Mouse (Mus musculus) R1 (cell line): Measurements from ENCODE around the gene Mark2.

ENCODE experiments used
- DNase-seq: peaks from one replicate; pipeline ENCODE4 v3.0.0-alpha.2; 2018; ENCODE audit warnings: low read depth, low spot score

Mark2 gene

GRCm38 (mm10) chr19:7334049-7334448 lies 7.6 kb downstream of the Mark2 start:
- peak; percentile 27 for DNase-seq

- DNase-seq: no peak
Measured at GRCm38 (mm10) chr19:7321391-7321790, 20.3 kb downstream of the Mark2 start.

- no peak for DNase-seq
Measured at GRCm38 (mm10) chr19:7320181-7320580, 21.5 kb downstream of the Mark2 start.

GRCm38 (mm10) chr19:7317716-7318115 lies 23.9 kb downstream of the Mark2 start:
- DNase-seq: no peak

GRCm38 (mm10) chr19:7316822-7317221 lies 24.8 kb downstream of the Mark2 start:
- no peak for DNase-seq

GRCm38 (mm10) chr19:7315587-7315984 lies 26.1 kb downstream of the Mark2 start:
- DNase-seq: no peak

GRCm38 (mm10) chr19:7314976-7315586 lies 26.6 kb downstream of the Mark2 start:
- DNase-seq: no peak

- DNase-seq: no peak
Measured at GRCm38 (mm10) chr19:7313660-7314059, 28.0 kb downstream of the Mark2 start.

- DNase-seq: no peak
Measured at GRCm38 (mm10) chr19:7311306-7311705, 30.4 kb downstream of the Mark2 start.

- DNase-seq: peak; percentile 80
Measured at GRCm38 (mm10) chr19:7310704-7311103, 31.0 kb downstream of the Mark2 start.

- no peak for DNase-seq
Measured at GRCm38 (mm10) chr19:7309738-7310330, 31.8 kb downstream of the Mark2 start.

- no peak for DNase-seq
Measured at GRCm38 (mm10) chr19:7307995-7308770, 33.5 kb downstream of the Mark2 start.

- DNase-seq: no peak
Measured at GRCm38 (mm10) chr19:7306968-7307367, 34.7 kb downstream of the Mark2 start.

- no peak for DNase-seq
Measured at GRCm38 (mm10) chr19:7305380-7306310, 36.0 kb downstream of the Mark2 start.

- no peak for DNase-seq
Measured at GRCm38 (mm10) chr19:7304801-7305200, 36.9 kb downstream of the Mark2 start.

GRCm38 (mm10) chr19:7303796-7304195 lies 37.9 kb downstream of the Mark2 start:
- DNase-seq: no peak

GRCm38 (mm10) chr19:7302493-7302797 lies 39.2 kb downstream of the Mark2 start:
- DNase-seq: no peak

GRCm38 (mm10) chr19:7301647-7302492 lies 39.8 kb downstream of the Mark2 start:
- peak; percentile 49 for DNase-seq

- DNase-seq: no peak
Measured at GRCm38 (mm10) chr19:7300078-7300477, 41.6 kb downstream of the Mark2 start.

- DNase-seq: no peak
Measured at GRCm38 (mm10) chr19:7299052-7299451, 42.6 kb downstream of the Mark2 start.

- DNase-seq: no peak
Measured at GRCm38 (mm10) chr19:7295959-7296358, 45.7 kb downstream of the Mark2 start.
